Mouse (Mus musculus): ENCODE results near the gene Pcdh8. TPM values are rescaled to one million over a fixed set of nuclear protein-coding genes. Genes with fewer than 3 reads are reported as not detected.

Gene Pcdh8
- polyA plus RNA-seq, 1 experiment from 2014 or later = 0.34 TPM

- Histone ChIP-seq H3K4me1 (ENCODE audit: control insufficient read depth, insufficient read depth, low read length) (no peaks in the 10 kb centered on the region; the same call in 1 of the 2 replicates), H3K4me2 (ENCODE audit: low read depth, low read length) (no peak overlapping the region), H3K36me3 (ENCODE audit: control insufficient read depth, insufficient read depth) (no peaks in the 10 kb centered on the region), H3K27me3 (ENCODE audit: control insufficient read depth, insufficient read depth, low read length) (no peaks in the 10 kb centered on the region), H3K9me3 (replicated peaks; ENCODE audit: control insufficient read depth, low read length) (no peaks in the 10 kb centered on the region), H3K9ac (ENCODE audit: low read length) (no peak overlapping the region), H3K4me3 (ENCODE audit: low read length) (no peak overlapping the region), H3K27ac (ENCODE audit: low read length) (no peak overlapping the region)
- 55% methylated on average over 6 of the region's 6 CpGs for WGBS
- ATAC-seq (replicated peaks; ENCODE audit: extremely low read depth, insufficient read depth, low FRiP score) = no peak
These were observed 37.6 kb downstream of the Pcdh8 start for GRCm38 (mm10) chr14:79733501-79733900.

DNA sequence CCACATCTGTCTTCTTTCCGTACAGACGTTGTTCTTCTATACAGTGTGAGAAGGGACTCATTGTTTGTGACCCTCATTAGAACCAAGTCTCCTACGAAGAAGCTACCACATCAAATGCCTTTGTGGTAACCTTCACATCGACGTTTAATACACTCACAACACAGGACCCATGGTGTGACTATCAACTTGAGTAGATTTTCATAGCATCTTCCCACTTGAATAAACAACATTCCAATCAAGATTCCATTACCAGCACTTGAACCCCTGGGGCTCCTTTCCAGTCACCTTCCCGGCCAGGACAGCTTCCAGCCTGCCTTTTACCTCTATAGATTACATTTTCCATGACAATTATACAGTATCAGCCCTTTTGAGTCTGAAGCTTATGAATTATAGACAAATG is 42.3 kb downstream of the Pcdh8 start:
- no peaks in the 10 kb centered on the region for H3K4me1 ChIP-seq (ENCODE audit: control insufficient read depth, insufficient read depth, low read length)
- H3K9me3 ChIP-seq (replicated peaks; ENCODE audit: control insufficient read depth, low read length) = no peaks in the 10 kb centered on the region
- H3K27me3 ChIP-seq (ENCODE audit: control insufficient read depth, insufficient read depth, low read length) = no peaks in the 10 kb centered on the region
- no peak overlapping the region for H3K4me3 ChIP-seq (ENCODE audit: low read length)
- H3K9ac ChIP-seq (ENCODE audit: low read length) = no peak overlapping the region
- H3K36me3 ChIP-seq (ENCODE audit: control insufficient read depth, insufficient read depth) = no peaks in the 10 kb centered on the region
- 57% methylated on average over 6 of the region's 6 CpGs for WGBS
- ATAC-seq (replicated peaks; ENCODE audit: extremely low read depth, insufficient read depth, low FRiP score) = no peak
- no peak overlapping the region for H3K27ac ChIP-seq (ENCODE audit: low read length)
- H3K4me2 ChIP-seq (ENCODE audit: low read depth, low read length) = no peak overlapping the region

DNA sequence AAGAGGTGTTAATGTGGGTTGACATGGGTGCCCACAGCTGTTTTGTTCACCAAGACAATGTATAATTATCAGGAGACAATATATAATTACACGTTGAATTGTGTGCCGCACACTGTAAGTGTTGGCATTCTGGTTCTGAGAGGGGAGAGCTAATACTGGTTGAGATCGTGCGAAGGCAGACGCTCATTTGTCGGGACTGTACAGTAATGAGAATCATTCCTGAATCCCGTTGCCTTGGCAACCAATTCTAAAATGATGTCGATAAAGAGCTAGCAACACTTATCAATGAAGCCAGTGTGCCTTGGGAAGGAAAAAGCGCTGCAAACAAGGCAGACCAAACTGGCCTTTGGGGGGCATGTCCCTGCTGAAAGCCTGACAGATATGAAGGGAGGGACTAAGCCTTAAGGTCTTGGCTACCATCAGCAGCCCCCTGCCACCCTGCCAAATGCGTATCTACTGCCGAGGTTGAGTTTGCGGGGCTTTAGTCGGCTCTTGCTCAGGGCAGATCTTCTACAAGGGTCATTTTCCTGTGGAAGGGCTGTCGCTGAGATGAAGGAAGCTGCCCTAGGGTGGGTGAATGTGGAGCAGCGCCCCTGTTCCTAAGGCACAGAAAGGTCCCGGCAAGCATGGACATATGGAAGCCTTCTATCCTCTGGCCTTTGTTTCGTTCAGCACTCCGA is 47.0 kb downstream of the Pcdh8 start:
- Histone ChIP-seq H3K4me1 (ENCODE audit: control insufficient read depth, insufficient read depth, low read length) (no peaks in the 10 kb centered on the region), H3K4me3 (ENCODE audit: low read length) (no peak overlapping the region), H3K36me3 (ENCODE audit: control insufficient read depth, insufficient read depth) (no peaks in the 10 kb centered on the region), H3K4me2 (ENCODE audit: low read depth, low read length) (no peak overlapping the region), H3K9ac (ENCODE audit: low read length) (no peak overlapping the region), H3K9me3 (replicated peaks; ENCODE audit: control insufficient read depth, low read length) (no peaks in the 10 kb centered on the region), H3K27me3 (ENCODE audit: control insufficient read depth, insufficient read depth, low read length) (no peaks in the 10 kb centered on the region), H3K27ac (ENCODE audit: low read length) (no peak overlapping the region)
- ATAC-seq (replicated peaks; ENCODE audit: extremely low read depth, insufficient read depth, low FRiP score) = no peak
- WGBS = 73% methylated on average over 18 of the region's 18 CpGs

DNA sequence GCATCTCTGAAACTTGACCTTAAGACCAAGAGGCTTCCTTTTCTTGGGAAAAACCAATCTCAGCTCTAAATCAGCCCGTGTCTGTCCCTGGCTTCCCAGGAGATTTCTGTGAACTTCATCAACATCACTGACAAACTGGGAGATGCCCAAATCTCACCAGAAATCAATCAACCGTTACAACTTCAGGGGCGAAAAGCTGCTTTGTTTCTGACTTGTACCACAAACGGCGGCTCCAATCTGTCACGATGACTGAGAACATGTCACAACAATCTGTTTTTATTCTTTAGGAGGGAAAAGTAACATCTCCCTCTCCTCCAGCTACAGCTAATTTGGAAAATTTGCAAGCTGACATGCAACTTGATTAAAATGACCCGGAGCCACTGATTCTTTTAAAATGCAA is 48.9 kb downstream of the Pcdh8 start:
- Histone ChIP-seq H3K9ac (ENCODE audit: low read length) (no peak overlapping the region), H3K36me3 (ENCODE audit: control insufficient read depth, insufficient read depth) (no peaks in the 10 kb centered on the region), H3K4me3 (ENCODE audit: low read length) (no peak overlapping the region), H3K4me1 (ENCODE audit: control insufficient read depth, insufficient read depth, low read length) (no peaks in the 10 kb centered on the region), H3K27me3 (ENCODE audit: control insufficient read depth, insufficient read depth, low read length) (no peaks in the 10 kb centered on the region), H3K9me3 (replicated peaks; ENCODE audit: control insufficient read depth, low read length) (no peaks in the 10 kb centered on the region), H3K27ac (ENCODE audit: low read length) (no peak overlapping the region), H3K4me2 (ENCODE audit: low read depth, low read length) (no peak overlapping the region)
- ATAC-seq (replicated peaks; ENCODE audit: extremely low read depth, insufficient read depth, low FRiP score) = no peak
- 66% methylated on average over 7 of the region's 7 CpGs for WGBS

MicroRNA genes within 50 kb of the gene (microRNA counts, 519-probe panel; counts per million panel counts)
- microRNA mmu-miR-759 = 2,099 counts per million, percentile 27 among the panel's probes with 10 or more counts

Small RNA genes within 50 kb of the gene (microRNA-seq; reads per million reads assigned to microRNA genes)
- not detected for gene Mir759

Other genes starting within 250 kb of the Pcdh8 start
- 101 and 105 TPM in 2 replicates for gene Sugt1, start 183.6 kb downstream of the Pcdh8 start, polyA plus RNA-seq (2015; fragmentation: Nextera tagmentation; extraction: Ambion mirVana)
- 5.1 and 7.1 TPM in 2 replicates for gene Cnmd, start 109.1 kb downstream of the Pcdh8 start, polyA plus RNA-seq (2015; fragmentation: Nextera tagmentation; extraction: Ambion mirVana)
- gene Olfm4, start 212.8 kb upstream of the Pcdh8 start, polyA plus RNA-seq (2015; fragmentation: Nextera tagmentation; extraction: Ambion mirVana) = 1.2 and 2.4 TPM in 2 replicates

Data from heart, embryonic 16.5 days (tissue).